Mouse (Mus musculus): ENCODE results near the gene Btbd2. TPM values are rescaled to one million over a fixed set of nuclear protein-coding genes. Genes with fewer than 3 reads are reported as not detected.

The Btbd2 gene
- polyA plus RNA-seq, 1 experiment from 2014 or later = 84.3 TPM

DNA sequence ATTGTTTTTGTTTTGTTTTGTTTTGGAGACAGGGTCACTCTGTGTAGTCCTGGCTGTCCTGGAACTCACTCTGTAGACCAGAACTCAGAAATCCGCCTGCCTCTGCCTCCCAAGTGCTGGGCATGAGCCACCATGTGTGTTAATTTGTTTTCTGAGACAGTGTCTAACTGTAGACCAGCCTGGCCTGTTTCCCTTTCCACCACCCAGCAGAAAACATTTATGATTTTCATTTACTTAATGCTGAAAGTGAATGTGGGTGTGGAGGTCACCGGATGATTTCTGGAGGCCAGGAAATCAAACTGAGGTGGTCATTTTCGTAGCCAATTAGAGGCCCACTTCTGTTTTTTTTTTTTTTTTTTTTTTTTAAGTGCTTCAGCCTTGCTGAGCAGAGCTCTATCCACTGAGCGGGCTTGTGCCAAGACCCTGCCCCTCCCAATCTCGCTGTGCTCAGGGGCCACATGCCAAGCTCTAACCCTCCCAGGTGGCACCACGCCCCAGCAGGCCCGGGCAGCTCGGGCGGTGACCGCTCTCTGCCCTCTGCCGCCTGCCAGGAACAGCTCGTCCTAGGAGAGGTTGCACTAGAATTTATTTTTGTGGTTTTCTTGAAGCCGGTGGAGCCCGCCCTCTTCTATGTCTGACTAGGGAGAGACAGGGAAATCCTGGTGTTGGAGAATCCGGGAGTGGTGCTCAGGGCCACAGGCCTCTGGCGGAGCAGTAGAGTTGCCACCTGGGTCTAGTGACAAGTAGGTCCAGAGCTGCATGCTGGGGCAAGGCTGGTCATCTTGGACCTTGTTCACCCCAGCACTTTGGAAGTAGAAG lies 7.5 kb upstream of the Btbd2 start:
- 46% methylated on average over 16 of the region's 16 CpGs for WGBS
- Histone ChIP-seq H3K4me2 (no peak overlapping the region), H3K27me3 (no peaks in the 10 kb centered on the region), H3K36me3 (replicated peaks) (peaks cover 40% of the 10 kb centered on the region), H3K4me1 (peaks cover 18% of the 10 kb centered on the region), H3K27ac (peak overlapping the region; percentile 32), H3K9ac (no peak overlapping the region), H3K4me3 (replicated peaks) (no peak overlapping the region), H3K9me3 (no peaks in the 10 kb centered on the region)
- peak; percentile 37; the same call in 1 of the 2 replicates for ATAC-seq (ENCODE audit: low FRiP score)

DNA sequence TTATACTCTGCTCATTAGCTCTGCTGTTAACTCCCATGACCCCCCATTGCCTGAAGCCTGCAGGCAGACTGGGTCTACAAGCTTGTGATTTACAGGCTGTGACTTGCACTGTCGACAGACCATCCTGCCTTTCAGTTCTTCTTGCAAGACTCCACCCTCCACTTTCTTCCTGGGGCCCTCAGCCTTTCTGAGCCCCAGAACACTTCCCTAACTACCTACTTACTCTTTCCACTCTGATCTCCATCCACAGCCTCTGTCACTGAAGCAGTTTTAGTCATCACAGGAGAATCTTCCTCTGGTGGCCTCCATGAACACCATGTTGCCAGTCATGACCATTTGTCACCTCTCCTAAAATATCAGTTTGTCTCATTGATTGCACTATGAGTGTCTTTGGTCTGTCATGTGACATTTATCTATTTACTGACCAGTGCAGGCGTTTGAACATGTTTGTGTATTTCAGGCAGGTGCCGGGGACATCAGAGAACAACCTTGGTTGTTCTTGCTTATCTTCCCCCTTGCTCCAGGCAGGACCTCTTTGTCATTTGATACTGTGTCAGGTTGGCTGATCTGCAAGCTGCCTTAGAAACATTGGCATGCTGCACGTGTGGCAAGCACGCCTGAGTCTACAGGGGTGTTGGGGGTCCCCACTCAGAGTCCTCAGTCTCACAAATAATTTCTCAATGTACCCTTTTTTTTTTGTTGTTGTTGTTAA lies 6.8 kb upstream of the Btbd2 start:
- no peak overlapping the region for H3K4me2 ChIP-seq
- H3K9ac ChIP-seq = no peak overlapping the region
- no peak for ATAC-seq (ENCODE audit: low FRiP score)
- peaks cover 32% of the 10 kb centered on the region for H3K36me3 ChIP-seq (replicated peaks)
- WGBS = 66% methylated on average over 5 of the region's 5 CpGs
- no peak overlapping the region for H3K27ac ChIP-seq
- no peaks in the 10 kb centered on the region for H3K9me3 ChIP-seq
- peaks cover 23% of the 10 kb centered on the region for H3K4me1 ChIP-seq
- no peaks in the 10 kb centered on the region for H3K27me3 ChIP-seq
- H3K4me3 ChIP-seq (replicated peaks) = no peak overlapping the region

DNA sequence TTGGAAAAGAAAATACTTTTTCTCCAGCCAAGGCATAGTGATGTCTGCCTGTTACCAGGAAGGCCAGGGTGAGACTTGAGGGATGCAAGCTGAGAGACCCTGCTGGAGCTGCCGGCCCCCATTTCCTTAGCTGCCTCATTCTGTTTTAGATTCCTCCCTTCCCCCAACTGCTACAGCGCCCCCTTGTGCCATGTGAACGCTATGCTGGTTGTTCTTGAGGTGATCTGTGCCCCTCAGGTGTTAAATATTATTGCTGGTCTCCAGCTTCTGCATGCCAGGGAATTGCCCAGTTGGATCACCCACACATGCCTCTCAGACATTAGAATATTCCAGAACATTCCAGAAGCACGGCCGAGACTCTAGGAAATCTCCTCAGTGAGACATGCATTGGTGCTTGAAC lies 4.3 kb upstream of the Btbd2 start:
- no peak for ATAC-seq (ENCODE audit: low FRiP score)
- Histone ChIP-seq H3K36me3 (replicated peaks) (peaks cover 8% of the 10 kb centered on the region), H3K9me3 (no peaks in the 10 kb centered on the region), H3K27ac (no peak overlapping the region), H3K9ac (no peak overlapping the region), H3K4me1 (peaks cover 36% of the 10 kb centered on the region), H3K4me2 (no peak overlapping the region), H3K4me3 (replicated peaks) (no peak overlapping the region), H3K27me3 (no peaks in the 10 kb centered on the region)
- 36% methylated on average over 5 of the region's 5 CpGs for WGBS

DNA sequence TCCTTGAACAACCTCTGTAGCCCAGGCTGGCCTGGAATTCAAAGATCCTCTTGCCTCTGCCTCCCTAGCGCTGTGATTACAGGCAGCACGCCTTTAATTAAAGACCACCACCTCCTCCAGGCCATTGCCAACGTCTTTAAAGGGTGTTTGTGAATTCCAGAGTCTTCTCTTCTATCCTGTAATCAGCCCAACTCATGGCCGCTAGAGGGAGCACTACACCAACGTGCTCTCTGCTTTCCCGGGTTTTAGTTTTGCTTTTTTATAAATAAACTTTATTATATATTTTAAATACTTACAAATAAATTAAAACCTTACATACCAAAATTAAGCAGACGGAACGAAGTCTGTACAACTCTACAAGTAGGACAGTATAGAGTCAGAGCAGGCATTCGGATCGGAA lies 2.3 kb upstream of the Btbd2 start:
- peaks cover 42% of the 10 kb centered on the region for H3K4me1 ChIP-seq

DNA sequence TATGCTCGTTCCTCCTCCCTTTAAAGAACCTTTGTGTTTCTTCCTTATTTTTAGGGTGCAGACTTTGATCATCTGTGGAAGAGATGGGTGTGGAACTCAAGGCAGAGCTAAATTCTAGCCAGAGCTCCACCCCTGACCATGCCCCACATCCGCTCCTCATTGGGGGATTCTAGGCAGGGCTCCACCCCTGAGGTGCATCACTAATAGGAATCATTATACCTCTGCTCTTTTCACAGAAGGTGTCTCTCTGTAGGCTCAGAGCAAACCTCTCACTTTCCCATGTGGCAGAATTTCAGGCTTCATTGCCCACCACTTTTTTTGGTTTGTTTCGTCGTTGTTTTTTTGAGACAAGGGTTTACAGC lies 2.0 kb upstream of the Btbd2 start:
- H3K9me3 ChIP-seq = no peaks in the 10 kb centered on the region
- no peaks in the 10 kb centered on the region for H3K27me3 ChIP-seq
- 66% methylated on average over 4 of the region's 4 CpGs for WGBS
- no peak overlapping the region for H3K4me2 ChIP-seq
- no peak overlapping the region for H3K4me3 ChIP-seq (replicated peaks)
- H3K36me3 ChIP-seq (replicated peaks) = no peaks in the 10 kb centered on the region
- H3K4me1 ChIP-seq = peaks cover 43% of the 10 kb centered on the region
- H3K27ac ChIP-seq = no peak overlapping the region
- no peak for ATAC-seq (ENCODE audit: low FRiP score)
- no peak overlapping the region for H3K9ac ChIP-seq

More for the DNA sequence above, 2.3 kb upstream of the Btbd2 start:
- no peak overlapping the region for H3K27ac ChIP-seq
- ATAC-seq (ENCODE audit: low FRiP score) = no peak
- no peaks in the 10 kb centered on the region for H3K9me3 ChIP-seq
- 13% methylated on average over 10 of the region's 10 CpGs for WGBS
- 0 out of 2 replicates have a peak overlapping the region, but pooled peaks have one; percentile 12 for H3K4me3 ChIP-seq (replicated peaks)
- no peak overlapping the region for H3K9ac ChIP-seq
- H3K27me3 ChIP-seq = no peaks in the 10 kb centered on the region
- no peaks in the 10 kb centered on the region for H3K36me3 ChIP-seq (replicated peaks)
- H3K4me2 ChIP-seq = peak overlapping the region; percentile 38

DNA sequence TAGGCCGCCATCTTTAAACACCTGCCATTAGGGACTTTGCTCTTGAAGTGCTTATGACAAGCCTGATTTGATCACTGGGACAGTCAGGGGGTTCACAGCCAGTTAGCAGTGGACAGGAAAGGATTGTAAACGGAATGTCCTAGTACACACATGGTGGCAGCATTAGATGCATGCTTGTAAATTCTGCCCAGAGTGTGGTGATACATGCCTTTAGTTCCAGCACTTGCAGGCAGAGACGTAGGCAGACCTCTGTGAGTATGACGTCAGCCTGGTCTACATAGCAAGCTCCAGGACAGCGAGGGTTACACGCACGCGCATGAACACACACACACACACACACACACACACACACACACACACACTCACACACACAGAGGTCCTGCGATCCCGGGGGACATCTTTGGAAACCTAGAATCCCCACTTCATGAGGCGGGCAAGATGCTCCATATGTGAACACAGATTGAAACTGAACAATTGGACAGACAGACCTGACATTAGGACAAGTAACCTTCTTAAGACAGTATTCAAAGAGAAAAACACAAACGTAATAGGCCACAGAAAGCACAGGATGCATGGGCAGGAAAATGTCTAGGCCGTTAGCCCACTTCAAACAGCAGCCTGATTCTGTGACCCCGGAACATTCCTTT lies 1.4 kb upstream of the Btbd2 start:
- Histone ChIP-seq H3K9me3 (no peaks in the 10 kb centered on the region), H3K27ac (0 out of 2 replicates have a peak overlapping the region, but pooled peaks have one; percentile 25), H3K9ac (no peak overlapping the region), H3K36me3 (replicated peaks) (no peaks in the 10 kb centered on the region; the same call in 1 of the 2 replicates), H3K4me3 (replicated peaks) (no peak overlapping the region), H3K27me3 (no peaks in the 10 kb centered on the region), H3K4me1 (peaks cover 40% of the 10 kb centered on the region), H3K4me2 (no peak overlapping the region)
- ATAC-seq (ENCODE audit: low FRiP score) = no peak
- WGBS = 84% methylated on average over 14 of the region's 14 CpGs

DNA sequence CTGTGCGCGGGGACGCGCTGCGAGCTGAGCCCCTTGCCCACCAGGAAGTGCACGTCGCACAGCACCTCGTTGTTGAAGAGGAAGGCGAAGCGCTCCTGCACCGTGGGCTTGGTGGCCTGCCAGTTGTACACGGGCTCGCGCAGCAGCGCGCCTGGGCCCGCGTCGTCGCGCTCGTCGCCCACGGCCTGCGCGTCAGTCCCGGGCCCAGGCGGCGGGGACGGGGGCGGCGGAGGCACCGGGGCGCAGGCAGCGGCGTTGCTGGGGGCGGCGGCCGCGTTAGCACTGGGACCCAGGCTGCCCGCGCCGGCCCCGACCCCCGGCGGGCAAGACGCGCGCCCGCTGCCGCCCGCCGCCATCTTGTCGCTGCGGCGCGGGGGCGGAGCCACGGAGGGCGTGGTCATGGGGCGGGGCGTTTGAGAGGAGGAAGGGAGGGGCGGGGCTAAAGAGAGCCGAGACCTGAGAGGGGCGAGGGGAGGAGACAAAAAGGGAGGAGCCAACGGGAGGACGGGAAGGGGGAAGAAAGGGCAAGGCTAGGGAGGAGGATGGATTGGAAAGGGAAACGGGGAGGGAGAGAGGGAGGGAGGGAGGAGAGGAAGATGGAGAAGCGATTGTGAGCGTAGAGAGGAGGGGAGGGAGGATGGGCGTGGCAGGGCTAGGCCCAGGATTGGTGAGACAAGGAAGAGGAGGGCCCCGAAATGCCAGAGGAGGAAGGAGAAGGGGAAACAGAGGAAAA lies 575 bp downstream of the Btbd2 start:
- peaks cover 37% of the 10 kb centered on the region for H3K4me1 ChIP-seq
- H3K36me3 ChIP-seq (replicated peaks) = peaks cover 8% of the 10 kb centered on the region; the same call in 1 of the 2 replicates
- peak overlapping the region; percentile 98 for H3K4me2 ChIP-seq
- peak overlapping the region; percentile 93 for H3K9ac ChIP-seq
- H3K27me3 ChIP-seq = no peaks in the 10 kb centered on the region
- H3K9me3 ChIP-seq = no peaks in the 10 kb centered on the region
- H3K4me3 ChIP-seq (replicated peaks) = peak overlapping the region; percentile 95
- under 1% methylated on average over 65 of the region's 72 CpGs for WGBS
- peak; percentile 89 for ATAC-seq (ENCODE audit: low FRiP score)
- H3K27ac ChIP-seq = peak overlapping the region; percentile 92

DNA sequence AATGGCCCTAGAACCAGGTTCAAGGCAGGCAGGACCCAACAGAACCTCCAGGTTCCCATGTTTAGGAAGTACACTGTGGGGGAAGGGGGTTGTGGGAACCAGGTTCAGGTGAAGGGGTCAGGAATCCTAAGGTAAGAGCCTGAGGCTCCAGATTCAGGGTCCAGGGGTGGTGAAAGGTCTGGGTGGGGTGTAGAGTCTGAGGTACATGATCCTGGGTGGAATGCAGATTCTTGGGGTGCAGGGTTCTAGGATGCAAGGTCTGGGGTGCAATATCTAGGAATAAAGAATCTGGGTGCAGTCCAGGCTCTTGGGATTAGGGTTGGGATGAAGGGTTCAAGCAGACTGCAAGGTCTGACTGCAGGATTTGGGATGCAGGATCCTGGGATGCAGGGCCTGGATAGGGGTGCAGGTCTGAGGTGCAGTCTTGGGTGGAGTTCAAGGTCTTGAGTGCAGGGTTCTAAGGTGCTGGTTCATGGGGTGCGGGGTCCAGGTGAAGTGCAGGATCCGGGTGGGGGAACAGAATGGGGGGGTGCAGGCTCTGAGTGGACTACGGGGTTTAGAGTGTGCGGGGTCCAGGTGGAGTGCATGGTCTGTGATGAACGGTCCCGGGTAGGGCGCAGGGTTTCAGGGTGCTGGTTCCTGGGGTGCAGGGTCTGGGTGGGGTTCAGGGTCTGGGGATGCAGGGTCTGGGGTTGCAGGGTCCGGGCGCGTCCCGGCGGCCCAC lies 1.3 kb downstream of the Btbd2 start:
- Histone ChIP-seq H3K27ac (peak overlapping the region; percentile 89), H3K4me2 (peak overlapping the region; percentile 98), H3K4me1 (peaks cover 37% of the 10 kb centered on the region), H3K9ac (peak overlapping the region; percentile 93), H3K9me3 (no peaks in the 10 kb centered on the region), H3K36me3 (replicated peaks) (peaks cover 10% of the 10 kb centered on the region; the same call in 1 of the 2 replicates), H3K4me3 (replicated peaks) (peak overlapping the region; percentile 95), H3K27me3 (no peaks in the 10 kb centered on the region)
- WGBS = 4% methylated on average over 12 of the region's 12 CpGs
- peak; percentile 60 for ATAC-seq (ENCODE audit: low FRiP score)

DNA sequence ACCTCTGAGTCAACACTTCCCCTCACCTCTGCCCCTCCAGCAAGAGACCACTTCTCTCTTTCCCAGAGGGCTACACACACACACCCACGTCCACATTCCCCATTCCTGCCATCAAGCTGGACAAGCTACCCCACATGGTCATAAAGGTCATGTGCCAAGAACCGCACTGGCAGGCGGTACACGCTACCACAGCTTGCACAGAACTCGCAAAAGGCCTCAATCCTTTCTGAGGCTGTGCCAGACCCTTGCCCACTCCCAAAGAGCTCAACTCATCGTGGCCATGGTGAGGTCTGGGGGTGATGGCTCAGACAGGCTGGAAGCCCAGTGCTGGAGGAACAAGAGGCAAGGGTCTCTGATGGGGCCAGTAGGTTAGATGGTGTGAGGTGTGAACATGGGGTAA lies 2.0 kb downstream of the Btbd2 start:
- no peak overlapping the region for H3K9ac ChIP-seq
- H3K4me3 ChIP-seq (replicated peaks) = peak overlapping the region; percentile 95
- peak overlapping the region; percentile 98 for H3K4me2 ChIP-seq
- no peak overlapping the region for H3K27ac ChIP-seq
- peaks cover 14% of the 10 kb centered on the region; the same call in 1 of the 2 replicates for H3K36me3 ChIP-seq (replicated peaks)
- H3K27me3 ChIP-seq = no peaks in the 10 kb centered on the region
- H3K9me3 ChIP-seq = no peaks in the 10 kb centered on the region
- no peak for ATAC-seq (ENCODE audit: low FRiP score)
- WGBS = 90% methylated on average over 6 of the region's 6 CpGs
- peaks cover 37% of the 10 kb centered on the region for H3K4me1 ChIP-seq

DNA sequence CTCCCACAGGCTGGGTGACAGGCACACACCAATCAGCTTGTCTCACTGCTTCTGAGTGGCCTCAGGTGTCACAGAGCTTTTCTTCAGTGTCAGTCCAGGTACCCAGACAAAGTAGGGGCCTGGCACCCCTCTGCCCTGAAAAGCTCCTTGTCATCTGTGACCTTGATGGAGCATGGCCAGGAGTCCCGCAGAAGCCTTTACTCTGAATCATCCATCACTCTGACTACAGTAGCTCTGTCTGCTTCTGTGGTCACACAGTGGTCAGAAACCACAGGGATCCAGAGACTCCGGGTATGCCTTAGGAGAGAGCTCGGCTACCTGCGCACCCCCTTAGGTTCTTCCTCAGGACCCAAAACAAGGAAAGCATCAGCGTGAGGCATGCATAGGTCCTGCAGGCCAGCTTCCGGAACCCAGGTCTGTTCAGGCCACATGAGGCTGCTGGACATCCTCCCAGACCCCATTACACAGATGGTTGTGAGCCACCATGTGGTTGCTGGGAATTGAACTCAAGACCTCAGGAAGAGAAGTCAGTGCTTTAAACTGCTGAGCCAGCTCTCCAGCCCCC lies 3.6 kb downstream of the Btbd2 start:
- Histone ChIP-seq H3K36me3 (replicated peaks) (peaks cover 20% of the 10 kb centered on the region), H3K4me1 (peaks cover 29% of the 10 kb centered on the region), H3K27me3 (no peaks in the 10 kb centered on the region), H3K27ac (no peak overlapping the region), H3K9ac (no peak overlapping the region), H3K4me3 (replicated peaks) (no peak overlapping the region), H3K9me3 (no peaks in the 10 kb centered on the region), H3K4me2 (no peak overlapping the region)
- WGBS = 96% methylated on average over 6 of the region's 6 CpGs
- no peak for ATAC-seq (ENCODE audit: low FRiP score)

DNA sequence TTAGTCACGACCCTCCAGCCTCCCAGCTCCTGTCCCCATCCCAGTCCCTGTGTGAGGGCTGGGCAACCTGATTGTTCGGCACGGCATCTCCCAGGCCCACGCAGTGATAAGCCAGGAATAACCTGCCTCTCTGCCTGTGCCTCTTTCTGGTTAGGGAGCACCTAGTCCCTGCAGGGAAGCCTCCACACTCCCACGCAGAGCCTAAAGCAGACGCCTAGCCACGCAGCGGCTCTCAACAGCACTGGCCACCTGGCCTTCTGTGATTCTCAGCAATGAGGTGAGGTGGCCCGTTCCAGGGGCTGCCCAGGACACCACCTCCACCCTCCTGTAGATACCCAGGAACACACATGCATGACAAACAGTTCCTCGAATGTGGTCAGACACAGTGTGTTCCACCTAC lies 6.5 kb downstream of the Btbd2 start:
- Histone ChIP-seq H3K4me2 (no peak overlapping the region), H3K9ac (no peak overlapping the region), H3K4me3 (replicated peaks) (no peak overlapping the region), H3K27ac (no peak overlapping the region), H3K4me1 (peaks cover 13% of the 10 kb centered on the region), H3K27me3 (no peaks in the 10 kb centered on the region), H3K9me3 (no peaks in the 10 kb centered on the region), H3K36me3 (replicated peaks) (peaks cover 49% of the 10 kb centered on the region)
- WGBS = 97% methylated on average over 10 of the region's 10 CpGs
- no peak for ATAC-seq (ENCODE audit: low FRiP score)

Data from forebrain, embryonic 12.5 days (tissue).